Mouse (Mus musculus) intestine, embryonic 16.5 days (tissue): ENCODE measurements at regions not wholly inside any gene's neighbourhood (a gene's known extent, or its start where the extent isn't known, plus 50 kb on each side); places are given as distances from the start of the nearest gene placed in this dataset.

Experiments used
- ATAC-seq: fragments of 200-750 bp; cut with Nextera tagmentation; 2 replicates; pipeline ENCODE4 v1.8.0; 2017; ENCODE audit warnings: moderate TSS enrichment, moderate library complexity
- H3K27ac ChIP-seq: fragments of 300-500 bp; sonication (generic); 2 replicates; pipeline ENCODE4 v1.5.1; 2014; ENCODE audit warnings: mild to moderate bottlenecking, low read length
- H3K27me3 ChIP-seq: fragments of 300-500 bp; sonication (generic); replicated peaks from 2 replicates; pipeline ENCODE4 v1.6.1; 2014; ENCODE audit warnings: low read length, control low read depth, mixed read lengths; ENCODE audit not compliant: control insufficient read depth, insufficient read depth
- H3K36me3 ChIP-seq: fragments of 300-500 bp; sonication (generic); 2 replicates; pipeline ENCODE4 v1.6.1; 2014; ENCODE audit warnings: low read length, control low read depth; ENCODE audit not compliant: control insufficient read depth, insufficient read depth
- H3K4me1 ChIP-seq: fragments of 300-500 bp; sonication (generic); 2 replicates; pipeline ENCODE4 v1.6.1; 2014; ENCODE audit warnings: low read length, control low read depth, mixed read lengths; ENCODE audit not compliant: control insufficient read depth, insufficient read depth
- H3K4me2 ChIP-seq: fragments of 300-500 bp; sonication (generic); 2 replicates; pipeline ENCODE4 v1.6.1; 2014; ENCODE audit warnings: low read depth, low read length, control low read depth
- H3K4me3 ChIP-seq: fragments of 300-500 bp; sonication (generic); 2 replicates; pipeline ENCODE4 v1.5.1; 2014; ENCODE audit warnings: mild to moderate bottlenecking, low read length
- H3K9ac ChIP-seq: fragments of 300-500 bp; sonication (generic); 2 replicates; pipeline ENCODE4 v1.6.1; 2014; ENCODE audit warnings: low read depth, low read length
- H3K9me3 ChIP-seq: fragments of 300-500 bp; sonication (generic); 2 replicates; pipeline ENCODE4 v1.6.1; 2016; ENCODE audit warnings: low read length, control low read depth; ENCODE audit not compliant: control insufficient read depth
- WGBS: fragments of 180-500 bp; shearing (Covaris S2); extraction: QIAGEN DNeasy Blood & Tissue Kit; methylation state at CpG from one replicate; pipeline ENCODE4 v1.1.7; 2014; 5-methylcytosine and 5-hydroxymethylcytosine counted together

- H3K9ac ChIP-seq, result no peak overlapping the region
- H3K27me3 ChIP-seq, result no peaks in the 10 kb centered on the region
- no peak overlapping the region for H3K4me2 ChIP-seq
- no peaks in the 10 kb centered on the region for H3K36me3 ChIP-seq
- no peak for ATAC-seq
- no peaks in the 10 kb centered on the region for H3K4me1 ChIP-seq
- no peaks in the 10 kb centered on the region for H3K9me3 ChIP-seq
- WGBS, result 84% methylated on average over 4 of the region's 4 CpGs
- no peak overlapping the region for H3K4me3 ChIP-seq
- H3K27ac ChIP-seq, result no peak overlapping the region
These were observed 234.9 kb upstream of the Klf4 start for GRCm38 (mm10) chr4:55767133-55767532.

- Histone ChIP-seq H3K9ac (no peak overlapping the region), H3K36me3 (no peaks in the 10 kb centered on the region), H3K9me3 (no peaks in the 10 kb centered on the region), H3K4me3 (no peak overlapping the region), H3K27me3 (no peaks in the 10 kb centered on the region), H3K4me2 (no peak overlapping the region), H3K4me1 (no peaks in the 10 kb centered on the region), H3K27ac (no peak overlapping the region)
- WGBS, result 90% methylated on average over 2 of the region's 2 CpGs
- ATAC-seq, result no peak
These were observed 233.5 kb upstream of the Klf4 start for GRCm38 (mm10) chr4:55765780-55766179.

GRCm38 (mm10) chr4:55763112-55763511 lies 230.8 kb upstream of the Klf4 start:
- no peaks in the 10 kb centered on the region for H3K27me3 ChIP-seq
- H3K4me1 ChIP-seq, result no peaks in the 10 kb centered on the region
- H3K27ac ChIP-seq, result no peak overlapping the region
- no peak overlapping the region for H3K4me2 ChIP-seq
- no peak overlapping the region for H3K4me3 ChIP-seq
- no peak overlapping the region for H3K9ac ChIP-seq
- WGBS, result 85% methylated on average over 6 of the region's 6 CpGs
- ATAC-seq, result no peak
- no peaks in the 10 kb centered on the region for H3K36me3 ChIP-seq
- no peaks in the 10 kb centered on the region for H3K9me3 ChIP-seq

- Histone ChIP-seq H3K27ac (no peak overlapping the region), H3K27me3 (no peaks in the 10 kb centered on the region), H3K4me3 (no peak overlapping the region), H3K9me3 (no peaks in the 10 kb centered on the region), H3K4me1 (no peaks in the 10 kb centered on the region), H3K4me2 (no peak overlapping the region), H3K9ac (no peak overlapping the region), H3K36me3 (no peaks in the 10 kb centered on the region)
- peak; percentile 68 for ATAC-seq
- 52% methylated on average over 4 of the region's 4 CpGs for WGBS
These were observed 230.1 kb upstream of the Klf4 start for GRCm38 (mm10) chr4:55762389-55762788.

- Histone ChIP-seq H3K36me3 (no peaks in the 10 kb centered on the region), H3K9ac (no peak overlapping the region), H3K4me3 (no peak overlapping the region), H3K4me1 (no peaks in the 10 kb centered on the region), H3K27ac (no peak overlapping the region), H3K27me3 (no peaks in the 10 kb centered on the region), H3K4me2 (no peak overlapping the region), H3K9me3 (no peaks in the 10 kb centered on the region)
- WGBS, result 73% methylated on average over 15 of the region's 15 CpGs
- no peak for ATAC-seq
These were observed 225.1 kb upstream of the Klf4 start for GRCm38 (mm10) chr4:55757148-55757927.

GRCm38 (mm10) chr4:55749949-55750600 lies 217.8 kb upstream of the Klf4 start:
- H3K9me3 ChIP-seq, result no peaks in the 10 kb centered on the region
- H3K27ac ChIP-seq, result no peak overlapping the region
- H3K4me2 ChIP-seq, result no peak overlapping the region
- 69% methylated on average over 20 of the region's 20 CpGs for WGBS
- H3K4me3 ChIP-seq, result no peak overlapping the region
- no peaks in the 10 kb centered on the region for H3K27me3 ChIP-seq
- H3K36me3 ChIP-seq, result no peaks in the 10 kb centered on the region
- H3K9ac ChIP-seq, result no peak overlapping the region
- H3K4me1 ChIP-seq, result no peaks in the 10 kb centered on the region
- no peak for ATAC-seq

GRCm38 (mm10) chr4:55741355-55741754 lies 209.1 kb upstream of the Klf4 start:
- H3K27ac ChIP-seq, result no peak overlapping the region
- H3K9ac ChIP-seq, result no peak overlapping the region
- no peak overlapping the region for H3K4me3 ChIP-seq
- no peaks in the 10 kb centered on the region for H3K9me3 ChIP-seq
- ATAC-seq, result no peak
- H3K4me2 ChIP-seq, result no peak overlapping the region
- H3K4me1 ChIP-seq, result no peaks in the 10 kb centered on the region
- 84% methylated on average over 8 of the region's 8 CpGs for WGBS
- H3K36me3 ChIP-seq, result no peaks in the 10 kb centered on the region
- no peaks in the 10 kb centered on the region for H3K27me3 ChIP-seq

GRCm38 (mm10) chr4:55740062-55740461 lies 207.8 kb upstream of the Klf4 start:
- H3K4me3 ChIP-seq, result no peak overlapping the region
- H3K36me3 ChIP-seq, result no peaks in the 10 kb centered on the region
- no peak overlapping the region for H3K4me2 ChIP-seq
- no peaks in the 10 kb centered on the region for H3K9me3 ChIP-seq
- H3K9ac ChIP-seq, result no peak overlapping the region
- H3K4me1 ChIP-seq, result no peaks in the 10 kb centered on the region
- 85% methylated on average over 15 of the region's 15 CpGs for WGBS
- no peaks in the 10 kb centered on the region for H3K27me3 ChIP-seq
- no peak for ATAC-seq
- no peak overlapping the region for H3K27ac ChIP-seq

- H3K27me3 ChIP-seq, result no peaks in the 10 kb centered on the region
- WGBS, result 88% methylated on average over 1 of the region's 1 CpGs
- no peaks in the 10 kb centered on the region for H3K4me1 ChIP-seq
- H3K4me3 ChIP-seq, result no peak overlapping the region
- H3K36me3 ChIP-seq, result no peaks in the 10 kb centered on the region
- H3K9ac ChIP-seq, result no peak overlapping the region
- no peak overlapping the region for H3K4me2 ChIP-seq
- no peak overlapping the region for H3K27ac ChIP-seq
- no peaks in the 10 kb centered on the region for H3K9me3 ChIP-seq
- ATAC-seq, result no peak
These were observed 206.4 kb upstream of the Klf4 start for GRCm38 (mm10) chr4:55738714-55739113.
